Mouse (Mus musculus) erythroblast, embryonic 14.5 days (primary cell): ENCODE results near the gene Zscan5b. TPM values are rescaled to one million over a fixed set of nuclear protein-coding genes. Genes with fewer than 3 reads are reported as not detected.
"Not testable (repeated sequence)": the region's sequence is repeated elsewhere in the genome, so short reads cannot be mapped to it uniquely, and the experiment has no call there.

Experiments
- H3K27me3 ChIP-seq: 2 replicates; pipeline ENCODE4 v1.6.1; 2012; ENCODE audit warnings: inconsistent platforms; ENCODE audit not compliant: control insufficient read depth
- H3K36me3 ChIP-seq: 2 replicates; pipeline ENCODE4 v1.6.1; 2012; ENCODE audit warnings: mild to moderate bottlenecking, inconsistent platforms; ENCODE audit not compliant: control insufficient read depth
- H3K4me1 ChIP-seq: 2 replicates; pipeline ENCODE4 v1.6.1; 2012; ENCODE audit warnings: inconsistent platforms; ENCODE audit not compliant: control insufficient read depth
- H3K4me3 ChIP-seq: replicated peaks from 2 replicates; pipeline ENCODE3; 2012; ENCODE audit warnings: moderate library complexity, mild to moderate bottlenecking, inconsistent platforms
- H3K9me3 ChIP-seq: 2 replicates; pipeline ENCODE4 v1.6.1; 2012; ENCODE audit warnings: low read length, inconsistent platforms, mixed read lengths; ENCODE audit not compliant: control insufficient read depth
- GATA1 ChIP-seq: IDR thresholded peaks from 2 replicates; pipeline ENCODE4 v1.6.1; 2012; ENCODE audit warnings: low read length, inconsistent platforms, mixed read lengths
- TAL1 ChIP-seq: IDR thresholded peaks from 3 replicates; pipeline ENCODE4 v1.6.1; 2012; ENCODE audit warnings: low read length, inconsistent platforms, mixed read lengths
- polyA plus RNA-seq: library from polyadenylated mRNA; stranded (reverse); fragments of >175 nt; gene quantifications from 2 replicates; pipeline ENCODE4 v1.2.3, GENCODE M21; 2012

Zscan5b gene
- polyA plus RNA-seq, 1 experiment, result not detected

GRCm38 (mm10) chr7:6239787-6240186 lies 17.7 kb downstream of the Zscan5b start:
- TF ChIP-seq TAL1 (no peak), GATA1 (no peak)

GRCm38 (mm10) chr7:6240841-6241425 lies 18.9 kb downstream of the Zscan5b start:
- H3K27me3 ChIP-seq, H3K4me3 ChIP-seq, H3K4me1 ChIP-seq, H3K9me3 ChIP-seq, H3K36me3 ChIP-seq: not testable (repeated sequence)

More at GRCm38 (mm10) chr7:6239787-6240186, 17.7 kb downstream of the Zscan5b start:
- Histone ChIP-seq H3K27me3 (no peaks in the 10 kb centered on the region; the same call in 1 of the 2 replicates), H3K36me3 (no peaks in the 10 kb centered on the region), H3K9me3 (no peaks in the 10 kb centered on the region), H3K4me3 (no peak overlapping the region), H3K4me1 (no peaks in the 10 kb centered on the region)

GRCm38 (mm10) chr7:6244361-6245292 lies 22.5 kb downstream of the Zscan5b start:
- no peaks in the 10 kb centered on the region for H3K4me1 ChIP-seq
- no peaks in the 10 kb centered on the region for H3K27me3 ChIP-seq
- no peaks in the 10 kb centered on the region for H3K9me3 ChIP-seq
- no peak overlapping the region for H3K4me3 ChIP-seq
- TF ChIP-seq TAL1, result no peak
- TF ChIP-seq GATA1, result no peak
- no peaks in the 10 kb centered on the region for H3K36me3 ChIP-seq

GRCm38 (mm10) chr7:6252410-6252809 lies 30.3 kb downstream of the Zscan5b start, which contains the start of gene Epp13:
Gene Epp13 (plus strand): TSS chr7:6252710.
- Histone ChIP-seq H3K4me1 (no peaks in the 10 kb centered on the region), H3K9me3 (no peaks in the 10 kb centered on the region), H3K27me3 (no peaks in the 10 kb centered on the region), H3K36me3 (no peaks in the 10 kb centered on the region), H3K4me3 (no peak within 1 kb of the TSS)
- TF ChIP-seq GATA1 (no peak), TAL1 (no peak)

GRCm38 (mm10) chr7:6254451-6254850 lies 32.4 kb downstream of the Zscan5b start:
- TF ChIP-seq GATA1, result no peak
- TF ChIP-seq TAL1, result no peak
- H3K9me3 ChIP-seq, result no peaks in the 10 kb centered on the region
- H3K4me1 ChIP-seq, result no peaks in the 10 kb centered on the region

GRCm38 (mm10) chr7:6257386-6257785 lies 35.3 kb downstream of the Zscan5b start:
- H3K36me3 ChIP-seq, result no peaks in the 10 kb centered on the region
- H3K4me3 ChIP-seq, result no peak overlapping the region
- H3K4me1 ChIP-seq, result no peaks in the 10 kb centered on the region
- H3K27me3 ChIP-seq, result no peaks in the 10 kb centered on the region
- no peaks in the 10 kb centered on the region for H3K9me3 ChIP-seq
- no peak for TF ChIP-seq GATA1
- no peak for TF ChIP-seq TAL1

More at GRCm38 (mm10) chr7:6254451-6254850, 32.4 kb downstream of the Zscan5b start:
- H3K4me3 ChIP-seq, result no peak overlapping the region
- no peaks in the 10 kb centered on the region for H3K27me3 ChIP-seq
- no peaks in the 10 kb centered on the region for H3K36me3 ChIP-seq

GRCm38 (mm10) chr7:6258232-6259220 lies 36.4 kb downstream of the Zscan5b start:
- Histone ChIP-seq H3K36me3 (no peaks in the 10 kb centered on the region), H3K4me3 (no peak overlapping the region), H3K4me1 (no peaks in the 10 kb centered on the region), H3K9me3 (no peaks in the 10 kb centered on the region), H3K27me3 (no peaks in the 10 kb centered on the region)
- TF ChIP-seq TAL1, result no peak
- no peak for TF ChIP-seq GATA1

- not testable (repeated sequence) for H3K9me3 ChIP-seq, H3K4me1 ChIP-seq, H3K27me3 ChIP-seq, H3K4me3 ChIP-seq, H3K36me3 ChIP-seq
Observed at GRCm38 (mm10) chr7:6260004-6260403, 37.9 kb downstream of the Zscan5b start.
